Mouse (Mus musculus) embryonic facial prominence, embryonic 14.5 days (tissue): Measurements from ENCODE around the gene Bcar3. TPM values are rescaled to one million over a fixed set of nuclear protein-coding genes. Genes with fewer than 3 reads are reported as not detected.

Experiments
- ATAC-seq: fragments of 200-750 bp; cut with Nextera tagmentation; 2 replicates; pipeline ENCODE4 v1.8.0; 2017; ENCODE audit warnings: low read depth, moderate number of reproducible peaks, moderate TSS enrichment
- DNase-seq: peaks from one replicate; pipeline ENCODE4 v3.0.0-alpha.2; 2015; ENCODE audit warnings: low spot score
- H3K27ac ChIP-seq: fragments of 300-500 bp; sonication (generic); replicated peaks from 2 replicates; pipeline ENCODE4 v1.5.1; 2014; ENCODE audit warnings: low read depth, mild to moderate bottlenecking, low read length, moderate library complexity
- H3K27me3 ChIP-seq: fragments of 300-500 bp; sonication (generic); replicated peaks from 2 replicates; pipeline ENCODE4 v1.6.1; 2014; ENCODE audit warnings: low read length; ENCODE audit not compliant: control insufficient read depth, insufficient read depth
- H3K36me3 ChIP-seq: fragments of 300-500 bp; sonication (generic); 2 replicates; pipeline ENCODE4 v1.6.1; 2014; ENCODE audit warnings: low read length, mixed read lengths; ENCODE audit not compliant: control insufficient read depth, insufficient read depth
- H3K4me1 ChIP-seq: fragments of 300-500 bp; sonication (generic); 2 replicates; pipeline ENCODE4 v1.6.1; 2014; ENCODE audit warnings: antibody characterized with exemption, low read length; ENCODE audit not compliant: control insufficient read depth, insufficient read depth
- H3K4me2 ChIP-seq: fragments of 300-500 bp; sonication (generic); 2 replicates; pipeline ENCODE4 v1.6.1; 2014; ENCODE audit warnings: low read depth, mild to moderate bottlenecking, low read length, moderate library complexity, mixed read lengths
- H3K4me3 ChIP-seq: fragments of 300-500 bp; sonication (generic); 2 replicates; pipeline ENCODE4 v1.5.1; 2014; ENCODE audit warnings: low read depth, mild to moderate bottlenecking, low read length
- H3K9ac ChIP-seq: fragments of 300-500 bp; sonication (generic); 2 replicates; pipeline ENCODE4 v1.6.1; 2014; ENCODE audit warnings: low read depth, mild to moderate bottlenecking, low read length, moderate library complexity, mixed read lengths
- H3K9me3 ChIP-seq: fragments of 300-500 bp; sonication (generic); 2 replicates; pipeline ENCODE4 v1.6.1; 2016; ENCODE audit warnings: low read length; ENCODE audit not compliant: control insufficient read depth
- WGBS: fragments of 180-500 bp; shearing (Covaris S2); extraction: QIAGEN DNeasy Blood & Tissue Kit; methylation state at CpG from one replicate; pipeline ENCODE4 v1.1.7; 2014; 5-methylcytosine and 5-hydroxymethylcytosine counted together
- polyA plus RNA-seq: library from polyadenylated mRNA; unstranded; fragments of >200 nt; fragmentation: Nextera tagmentation; extraction: Ambion mirVana; gene quantifications from 2 replicates; pipeline ENCODE4 v1.2.1, GENCODE M21; 2014

The Bcar3 gene
- polyA plus RNA-seq, 1 experiment from 2014 or later: 10.0 TPM

DNA sequence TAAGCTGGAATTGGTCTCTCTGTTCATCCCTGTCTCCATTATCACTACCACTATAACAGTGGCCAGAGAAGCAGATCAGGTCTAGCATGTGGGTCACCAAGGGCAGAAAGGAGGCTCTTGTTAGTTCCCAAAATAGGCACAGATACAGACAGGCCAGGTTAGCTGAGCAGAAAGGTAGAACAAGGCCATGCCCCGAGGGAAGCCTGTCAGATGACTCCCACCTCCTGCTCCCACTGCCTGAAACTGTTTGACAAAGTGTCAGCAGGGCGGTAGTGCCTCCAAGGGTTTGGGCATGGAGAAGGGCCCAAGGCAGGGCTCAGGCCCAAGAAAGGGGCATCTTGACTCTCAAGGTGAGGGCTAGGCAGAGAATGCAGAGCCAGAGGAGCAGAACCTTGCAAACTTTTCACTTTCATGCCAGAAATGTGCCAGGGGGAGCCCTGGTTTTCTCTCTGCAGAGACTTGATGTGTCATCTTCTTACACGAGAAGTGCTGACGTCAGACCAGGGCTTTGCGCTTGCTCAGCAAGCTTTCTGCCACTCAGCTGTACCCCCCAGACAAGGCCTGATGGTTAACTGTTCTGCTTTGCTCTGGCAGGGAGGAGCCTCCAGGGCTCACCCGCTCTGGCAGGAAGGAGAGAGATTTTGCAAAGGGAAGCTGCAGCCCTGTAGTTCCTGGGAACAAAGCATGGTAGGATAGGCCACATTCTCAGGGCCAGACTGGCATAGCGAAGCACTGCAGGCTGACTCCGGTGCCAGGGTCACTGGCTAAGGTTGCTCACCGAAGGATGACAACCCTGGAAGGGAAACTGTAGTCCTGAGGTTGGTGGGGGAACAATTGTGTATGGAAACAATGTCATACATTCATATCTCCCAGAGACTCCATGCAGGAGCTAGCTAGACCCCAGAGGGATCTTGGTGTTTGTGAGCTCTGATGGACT lies 7.3 kb downstream of the Bcar3 start:
- DNase-seq: peak; percentile 80
- H3K9me3 ChIP-seq: no peaks in the 10 kb centered on the region
- H3K27ac ChIP-seq: 0 out of 2 replicates have a peak overlapping the region, but pooled peaks have one; percentile 25
- H3K4me2 ChIP-seq: no peak overlapping the region
- WGBS: 49% methylated on average over 9 of the region's 9 CpGs
- ATAC-seq: peak; percentile 30; the same call in 1 of the 2 replicates
- H3K4me1 ChIP-seq: 0 out of 2 replicates have a peak, but pooled peaks cover 10% of the 10 kb centered on the region
- H3K27me3 ChIP-seq: no peaks in the 10 kb centered on the region
- no peak overlapping the region for H3K9ac ChIP-seq
- H3K36me3 ChIP-seq: no peaks in the 10 kb centered on the region
- H3K4me3 ChIP-seq: no peak overlapping the region

DNA sequence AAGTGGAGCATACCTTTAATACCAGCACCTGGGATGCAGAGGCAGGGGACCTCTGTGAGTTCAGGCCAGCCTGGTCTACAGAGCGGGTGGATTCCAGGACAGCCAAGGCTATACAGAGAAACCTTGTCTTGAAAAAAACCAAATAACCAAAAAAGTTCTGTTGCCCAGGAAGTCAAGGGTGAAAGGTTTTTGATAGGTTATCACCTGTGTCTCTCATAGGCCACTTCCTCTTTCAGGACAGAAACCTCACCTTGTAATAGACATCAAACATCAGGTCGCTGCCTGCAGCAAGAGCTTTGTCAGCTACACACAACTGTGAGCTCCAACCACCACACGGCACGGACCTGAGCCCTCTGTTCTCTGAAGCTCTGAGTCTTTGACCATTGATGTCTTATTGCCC lies 10.6 kb downstream of the Bcar3 start:
- WGBS: 78% methylated on average over 4 of the region's 4 CpGs

DNA sequence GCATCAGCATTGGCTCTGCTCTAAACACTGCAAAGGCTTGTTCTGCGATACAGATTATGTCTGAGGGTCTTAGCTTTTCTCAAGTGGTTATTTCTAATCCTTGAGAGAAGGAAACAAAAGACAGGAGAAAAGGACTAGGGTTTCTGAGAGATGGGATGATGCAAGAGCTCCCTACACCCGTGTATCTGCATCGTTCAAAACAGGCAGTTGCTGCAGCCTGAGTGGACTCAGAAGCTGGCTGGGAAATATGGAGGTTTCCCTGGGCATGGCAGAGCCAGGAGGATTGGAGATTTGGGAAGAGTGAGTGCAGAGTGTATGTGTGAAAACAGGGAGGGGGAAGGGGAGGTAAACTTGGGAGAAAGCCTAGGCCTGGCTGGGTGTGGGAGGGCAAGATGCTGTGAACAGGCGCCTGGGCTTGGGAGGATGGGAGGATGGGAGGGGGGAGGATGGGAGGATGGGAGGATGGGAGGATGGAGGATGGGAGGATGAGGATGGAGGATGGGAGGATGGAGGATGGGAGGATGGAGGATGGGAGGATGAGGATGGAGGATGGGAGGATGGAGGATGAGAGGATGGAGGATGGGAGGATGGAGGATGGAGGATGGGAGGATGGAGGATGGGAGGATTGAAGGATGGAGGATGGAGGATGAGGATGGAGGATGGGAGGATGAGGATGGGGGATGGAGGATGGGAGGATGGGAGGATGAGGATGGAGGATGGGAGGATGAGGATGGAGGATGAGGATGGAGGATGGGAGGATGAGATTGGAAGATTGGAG lies 14.1 kb downstream of the Bcar3 start:
- no peak overlapping the region for H3K9ac ChIP-seq
- H3K4me2 ChIP-seq: no peak overlapping the region
- no peaks in the 10 kb centered on the region for H3K9me3 ChIP-seq
- H3K27ac ChIP-seq: no peak overlapping the region
- no peaks in the 10 kb centered on the region for H3K4me1 ChIP-seq
- 59% methylated on average over 4 of the region's 4 CpGs for WGBS
- H3K36me3 ChIP-seq: no peaks in the 10 kb centered on the region
- H3K4me3 ChIP-seq: no peak overlapping the region
- no peak for DNase-seq
- no peak for ATAC-seq
- no peaks in the 10 kb centered on the region for H3K27me3 ChIP-seq

More for the DNA sequence above, 10.6 kb downstream of the Bcar3 start:
- no peak overlapping the region for H3K9ac ChIP-seq
- no peak overlapping the region for H3K4me2 ChIP-seq
- H3K36me3 ChIP-seq: no peaks in the 10 kb centered on the region
- no peak overlapping the region for H3K4me3 ChIP-seq
- DNase-seq (no peak), ATAC-seq (no peak)
- no peak overlapping the region for H3K27ac ChIP-seq
- no peaks in the 10 kb centered on the region for H3K9me3 ChIP-seq
- H3K27me3 ChIP-seq: no peaks in the 10 kb centered on the region
- H3K4me1 ChIP-seq: 0 out of 2 replicates have a peak, but pooled peaks cover 10% of the 10 kb centered on the region

DNA sequence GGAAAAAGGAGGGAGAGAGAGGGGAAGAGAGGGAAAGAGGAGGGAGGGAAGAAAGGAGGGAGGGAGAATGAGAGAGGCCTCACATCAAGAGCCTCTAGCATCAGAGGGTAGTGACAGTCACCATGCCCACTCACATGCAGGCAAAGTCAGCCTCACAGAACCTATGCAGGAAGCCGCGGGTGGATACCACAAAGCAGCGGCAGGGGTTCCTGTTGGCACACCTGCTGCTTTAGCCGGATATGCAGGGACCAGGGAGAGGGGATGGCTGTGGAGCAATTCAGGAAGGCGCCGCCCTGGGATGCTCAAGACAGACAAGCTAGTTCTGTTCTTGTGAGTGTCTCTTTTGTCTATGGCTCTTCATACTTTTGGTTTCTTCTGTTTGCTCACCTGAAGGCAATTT lies 15.0 kb downstream of the Bcar3 start:
- WGBS: 15% methylated on average over 5 of the region's 6 CpGs
- DNase-seq: no peak
- Histone ChIP-seq H3K4me3 (no peak overlapping the region), H3K36me3 (no peaks in the 10 kb centered on the region), H3K27me3 (no peaks in the 10 kb centered on the region), H3K9me3 (no peaks in the 10 kb centered on the region), H3K4me1 (no peaks in the 10 kb centered on the region), H3K27ac (no peak overlapping the region), H3K9ac (no peak overlapping the region), H3K4me2 (no peak overlapping the region)
- ATAC-seq: no peak

DNA sequence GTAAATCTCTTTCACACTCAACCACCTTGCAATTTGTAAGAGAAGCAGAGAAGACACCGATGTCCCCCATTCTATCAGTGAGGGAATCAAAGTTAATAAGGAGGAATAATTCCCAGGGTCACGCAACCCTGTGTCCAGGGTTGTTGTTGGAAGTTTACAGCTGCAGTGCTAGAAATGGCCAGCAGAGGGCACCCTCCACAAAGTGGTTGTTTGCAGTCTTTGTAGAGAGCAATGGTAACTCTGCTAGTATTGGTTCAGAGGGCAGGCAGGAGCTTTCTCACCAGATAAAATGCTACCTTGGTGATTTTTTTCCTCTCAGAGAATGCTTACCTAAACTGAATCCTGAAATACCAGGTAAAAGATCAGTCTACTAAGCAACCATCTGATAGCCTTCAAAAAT lies 18.1 kb downstream of the Bcar3 start:
- no peak overlapping the region for H3K27ac ChIP-seq
- DNase-seq (peak; percentile 73), ATAC-seq (no peak)
- H3K27me3 ChIP-seq: no peaks in the 10 kb centered on the region
- H3K9me3 ChIP-seq: no peaks in the 10 kb centered on the region
- 24% methylated on average over 2 of the region's 2 CpGs for WGBS
- H3K4me1 ChIP-seq: no peaks in the 10 kb centered on the region
- H3K4me3 ChIP-seq: no peak overlapping the region
- H3K36me3 ChIP-seq: no peaks in the 10 kb centered on the region
- H3K4me2 ChIP-seq: no peak overlapping the region
- no peak overlapping the region for H3K9ac ChIP-seq

DNA sequence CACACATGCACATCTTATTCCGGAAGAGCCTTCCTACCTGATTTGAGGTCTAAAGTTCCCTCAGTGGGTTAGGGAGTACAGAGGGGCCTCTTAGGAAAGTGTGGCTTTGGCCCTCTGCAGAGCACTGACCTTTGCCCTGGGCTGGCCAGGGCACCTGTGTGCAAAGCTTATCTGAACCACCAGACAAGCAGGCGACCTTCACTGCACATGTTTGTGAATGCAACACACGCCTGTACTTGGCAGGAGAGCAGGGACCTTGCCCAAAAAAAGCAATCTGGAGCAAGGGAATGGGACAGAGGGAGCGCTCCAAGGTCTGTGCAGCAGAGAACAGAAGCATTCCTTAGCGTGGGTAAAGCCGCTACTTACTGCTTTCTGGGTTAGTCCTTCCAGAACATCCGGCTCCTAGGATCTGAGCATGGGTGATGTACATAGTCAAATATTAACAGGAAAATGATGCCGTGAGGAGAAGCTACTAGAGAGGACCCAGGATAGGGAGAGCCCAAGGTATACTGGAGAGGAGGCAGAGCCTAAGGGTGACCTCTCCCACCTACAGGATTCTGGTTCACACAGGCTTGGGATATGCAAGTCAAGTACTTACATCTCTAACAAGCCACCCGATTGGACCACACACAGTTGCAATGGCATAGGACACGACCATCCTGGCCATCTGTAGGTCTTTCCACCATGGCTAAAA lies 19.1 kb downstream of the Bcar3 start:
- 76% methylated on average over 10 of the region's 10 CpGs for WGBS
- no peak overlapping the region for H3K4me3 ChIP-seq
- ATAC-seq: no peak

DNA sequence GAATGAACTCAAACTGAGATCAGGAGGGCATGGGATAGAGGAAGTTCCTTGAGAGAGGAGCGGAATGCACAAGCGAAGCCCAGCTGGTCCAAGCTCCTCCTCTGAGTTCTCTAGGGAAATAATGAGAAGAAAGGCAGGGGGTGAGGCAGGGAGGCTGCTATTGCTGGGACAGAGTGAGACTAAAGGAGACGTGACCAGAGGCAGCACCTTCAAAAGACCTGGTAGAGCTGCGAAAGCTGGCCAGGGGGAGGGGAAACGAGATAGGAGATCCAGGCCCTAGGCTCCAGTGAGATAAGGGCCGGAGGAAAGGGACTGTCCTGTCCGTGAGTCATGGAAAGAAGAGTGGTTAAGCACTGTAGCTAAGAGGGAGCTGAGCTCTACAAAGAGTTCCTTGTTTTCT lies 20.0 kb downstream of the Bcar3 start:
- ATAC-seq (no peak), DNase-seq (no peak)
- Histone ChIP-seq H3K4me1 (no peaks in the 10 kb centered on the region), H3K4me2 (no peak overlapping the region), H3K9ac (no peak overlapping the region), H3K27ac (no peak overlapping the region), H3K36me3 (no peaks in the 10 kb centered on the region), H3K4me3 (no peak overlapping the region), H3K9me3 (no peaks in the 10 kb centered on the region), H3K27me3 (no peaks in the 10 kb centered on the region)
- 52% methylated on average over 7 of the region's 7 CpGs for WGBS

More for the DNA sequence above, 19.1 kb downstream of the Bcar3 start:
- no peak overlapping the region for H3K27ac ChIP-seq
- no peak for DNase-seq
- no peaks in the 10 kb centered on the region for H3K9me3 ChIP-seq
- H3K27me3 ChIP-seq: no peaks in the 10 kb centered on the region
- H3K36me3 ChIP-seq: no peaks in the 10 kb centered on the region
- no peak overlapping the region for H3K4me2 ChIP-seq
- H3K4me1 ChIP-seq: no peaks in the 10 kb centered on the region
- no peak overlapping the region for H3K9ac ChIP-seq

DNA sequence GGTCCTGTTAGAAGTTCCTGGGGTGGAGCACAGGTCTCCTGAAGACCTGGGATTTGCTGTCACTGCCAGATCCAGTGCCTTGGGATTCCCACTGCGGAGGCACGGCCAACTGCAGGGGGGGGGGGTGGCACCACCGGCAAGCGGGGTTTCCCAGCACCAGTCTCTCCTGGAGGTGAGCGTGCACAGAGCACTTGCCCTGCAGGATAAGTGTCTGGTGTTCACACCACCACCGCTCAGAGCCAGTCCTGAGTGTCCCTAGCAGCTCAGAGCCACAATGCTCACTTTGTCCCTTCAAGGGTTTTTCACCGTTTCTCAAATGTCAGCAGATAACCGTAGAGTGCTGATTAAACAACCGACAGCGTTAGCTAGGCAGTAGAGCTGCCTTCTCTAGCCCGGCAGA lies 22.7 kb downstream of the Bcar3 start:
- H3K4me1 ChIP-seq: no peaks in the 10 kb centered on the region
- 0 out of 2 replicates have a peak overlapping the region, but pooled peaks have one; percentile 34 for H3K9ac ChIP-seq
- no peak overlapping the region for H3K4me3 ChIP-seq
- peak overlapping the region; percentile 41 for H3K4me2 ChIP-seq
- no peaks in the 10 kb centered on the region for H3K9me3 ChIP-seq
- no peaks in the 10 kb centered on the region for H3K27me3 ChIP-seq
- ATAC-seq (0 out of 2 replicates have a peak, but pooled peaks have one; percentile 39), DNase-seq (no peak)
- no peak overlapping the region for H3K27ac ChIP-seq
- 14% methylated on average over 11 of the region's 11 CpGs for WGBS
- H3K36me3 ChIP-seq: no peaks in the 10 kb centered on the region
